Mouse (Mus musculus) gastrocnemius, postnatal 36 days (tissue): ENCODE measurements around the gene Prkaa1. TPM values are rescaled to one million over a fixed set of nuclear protein-coding genes. Genes with fewer than 3 reads are reported as not detected.

Experiments used
- total RNA-seq, 2 experiments: library from RNA; stranded (reverse); gene quantifications; 2 replicates each; pipeline ENCODE4 v1.2.3; 2021

The Prkaa1 gene
- total RNA-seq, 2 experiments from 2014 or later, result 9.0 to 9.4 TPM

Other genes starting within 250 kb of the Prkaa1 start
- not detected for gene Mroh2b, start 245.1 kb upstream of the Prkaa1 start, total RNA-seq
- gene C7, start 80.1 kb upstream of the Prkaa1 start, total RNA-seq, result 1 to 10 TPM in 1 of 2 experiments, under 1 TPM in 1; 0.94 to 2.6 TPM
- gene Card6, start 35.3 kb upstream of the Prkaa1 start, total RNA-seq, result 1 to 10 TPM; 2.2 TPM
- 100 to 1,000 TPM; 140 to 189 TPM for gene Rpl37, start 27.2 kb upstream of the Prkaa1 start, total RNA-seq
- gene Ttc33, start 41.7 kb downstream of the Prkaa1 start, total RNA-seq, result 10 to 100 TPM; 43.7 to 48.9 TPM
- gene Ptger4, start 100.3 kb downstream of the Prkaa1 start, total RNA-seq, result 1 to 10 TPM; 1.1 to 2.2 TPM